ENCODE assay signal across 30 mouse cellular contexts in the genomic region with DNA sequence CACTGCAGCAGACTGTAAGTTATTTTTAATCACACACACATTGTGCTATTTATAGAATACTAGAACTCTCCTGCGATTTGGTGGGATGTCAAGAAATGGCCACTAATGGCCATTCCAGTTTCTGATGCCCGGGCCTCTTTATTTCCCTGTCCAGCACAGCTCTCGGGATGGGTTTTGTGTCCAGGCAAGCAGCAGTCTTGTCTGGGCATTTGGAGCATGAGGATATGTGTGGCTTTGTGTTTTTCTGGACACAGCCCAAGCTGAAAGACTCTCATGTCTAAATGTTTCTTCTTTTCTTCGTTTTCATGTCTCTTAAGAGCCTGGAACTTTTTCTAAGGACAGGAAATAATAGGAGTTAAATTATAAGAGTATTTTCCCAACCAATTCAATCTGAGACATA. TPM values are rescaled to one million over a fixed set of nuclear protein-coding genes. Genes with fewer than 3 reads are reported as not detected.
DNase-seq lines count a peak whose midpoint lies in the region; ATAC-seq and TF ChIP-seq lines count a peak whose summit lies in the region.
"Had no signal": no experiment of that assay in that cellular context is flagged by ENCODE, and none has a peak within 500 bp of the region (broad histone marks: within the 10 kb centered on the region; RNA-seq: fewer than 3 reads in every experiment).

No protein-coding gene starts in this region.

- H3K36me3 ChIP-seq in forebrain, embryonic 14.5 days (ENCODE audit: control insufficient read depth, insufficient read depth, low read length) = no peaks in the 10 kb centered on the region
- no peaks in the 10 kb centered on the region for H3K36me3 ChIP-seq in forebrain, embryonic 12.5 days (replicated peaks)
- no peaks in the 10 kb centered on the region for H3K36me3 ChIP-seq in heart, postnatal 0 days (replicated peaks; ENCODE audit: control insufficient read depth, insufficient read depth, low read length)
- no peaks in the 10 kb centered on the region for H3K36me3 ChIP-seq in heart, adult 2 months (ENCODE audit: control insufficient read depth, insufficient read depth, low read length)
- H3K36me3 ChIP-seq in lung, embryonic 14.5 days (ENCODE audit: insufficient read depth) = no peaks in the 10 kb centered on the region
- H3K36me3 ChIP-seq: limb, embryonic 10.5 days; limb, embryonic 15.5 days; liver, embryonic 13.5 days; neural tube, embryonic 15.5 days; stomach, embryonic 15.5 days had no signal

- peaks cover 5% of the 10 kb centered on the region for H3K4me1 ChIP-seq in forebrain, embryonic 14.5 days (ENCODE audit: control insufficient read depth, insufficient read depth, low read length)
- peaks cover 9% of the 10 kb centered on the region for H3K4me1 ChIP-seq in forebrain, embryonic 12.5 days
- peaks cover 22% of the 10 kb centered on the region for H3K4me1 ChIP-seq in heart, postnatal 0 days (ENCODE audit: control insufficient read depth, insufficient read depth)
- H3K4me1 ChIP-seq in heart, adult 2 months (ENCODE audit: control insufficient read depth, insufficient read depth, low read length) = peaks cover 1% of the 10 kb centered on the region
- no peaks in the 10 kb centered on the region for H3K4me1 ChIP-seq in lung, embryonic 14.5 days (ENCODE audit: insufficient read depth)
- H3K4me1 ChIP-seq in lung, adult 2 months (ENCODE audit: control insufficient read depth, insufficient read depth, low read length) = no peaks in the 10 kb centered on the region
- H3K4me1 ChIP-seq in olfactory bulb, adult 2 months (ENCODE audit: control insufficient read depth, insufficient read depth, low read length) = peaks cover 7% of the 10 kb centered on the region; the same call in 1 of the 2 replicates
- H3K4me1 ChIP-seq: limb, embryonic 10.5 days; limb, embryonic 15.5 days; liver, embryonic 13.5 days; neural tube, embryonic 15.5 days had no signal

- H3K9me3 ChIP-seq in forebrain, embryonic 14.5 days (replicated peaks; ENCODE audit: control insufficient read depth, low read length) = no peaks in the 10 kb centered on the region
- no peaks in the 10 kb centered on the region for H3K9me3 ChIP-seq in forebrain, embryonic 12.5 days
- H3K9me3 ChIP-seq in heart, postnatal 0 days (replicated peaks; ENCODE audit: control insufficient read depth, low read length) = no peaks in the 10 kb centered on the region
- no peaks in the 10 kb centered on the region for H3K9me3 ChIP-seq in lung, embryonic 14.5 days (ENCODE audit: low read depth, low read length)
- H3K9me3 ChIP-seq: limb, embryonic 10.5 days; limb, embryonic 15.5 days; liver, embryonic 13.5 days; neural tube, embryonic 15.5 days; stomach, embryonic 15.5 days had no signal

- no peak for TF ChIP-seq POLR2A in heart, adult 2 months (IDR thresholded peaks at IDR 0.05; ENCODE audit: insufficient read depth, low read depth, low read length)
- no peak for TF ChIP-seq POLR2A in lung, adult 2 months (IDR thresholded peaks at IDR 0.05; ENCODE audit: borderline replicate concordance, extremely low read depth, low read depth, low read length)
- TF ChIP-seq POLR2A in olfactory bulb, adult 2 months (IDR thresholded peaks at IDR 0.05; ENCODE audit: insufficient read depth, low read depth, low read length) = no peak

- no peak for TF ChIP-seq CTCF in heart, postnatal 0 days (IDR thresholded peaks at IDR 0.05; ENCODE audit: low read depth)
- TF ChIP-seq CTCF in heart, adult 2 months (IDR thresholded peaks at IDR 0.05) = no peak
- TF ChIP-seq CTCF in lung, embryonic 14.5 days (IDR thresholded peaks at IDR 0.05; ENCODE audit: low read depth) = no peak
- no peak for TF ChIP-seq CTCF in lung, adult 2 months (IDR thresholded peaks at IDR 0.05; ENCODE audit: insufficient read depth, low read length)
- no peak for TF ChIP-seq CTCF in olfactory bulb, adult 2 months (IDR thresholded peaks at IDR 0.05; ENCODE audit: insufficient read depth, low read depth, low read length)

- 59% methylated on average over 4 of the region's 4 CpGs for WGBS in forebrain, embryonic 14.5 days
- 74% methylated on average over 4 of the region's 4 CpGs for WGBS in forebrain, embryonic 12.5 days
- 34% methylated on average over 4 of the region's 4 CpGs for WGBS in heart, postnatal 0 days
- 17% methylated on average over 4 of the region's 4 CpGs for WGBS in heart, adult 2 months
- 53% methylated on average over 4 of the region's 4 CpGs for WGBS in lung, embryonic 14.5 days
- WGBS in lung, adult 2 months = 47% methylated on average over 4 of the region's 4 CpGs
- 16% methylated on average over 4 of the region's 4 CpGs for WGBS in olfactory bulb, adult 2 months

- no peaks in the 10 kb centered on the region for H3K27me3 ChIP-seq in forebrain, embryonic 14.5 days (replicated peaks; ENCODE audit: control insufficient read depth, insufficient read depth, low read length)
- no peaks in the 10 kb centered on the region for H3K27me3 ChIP-seq in forebrain, embryonic 12.5 days
- H3K27me3 ChIP-seq in heart, postnatal 0 days (ENCODE audit: control insufficient read depth, insufficient read depth, low read length) = no peaks in the 10 kb centered on the region
- no peaks in the 10 kb centered on the region for H3K27me3 ChIP-seq in heart, adult 2 months (ENCODE audit: control insufficient read depth, insufficient read depth, low read length)
- H3K27me3 ChIP-seq in lung, embryonic 14.5 days (ENCODE audit: insufficient read depth, low read length) = no peaks in the 10 kb centered on the region
- H3K27me3 ChIP-seq: limb, embryonic 15.5 days; liver, embryonic 13.5 days; neural tube, embryonic 15.5 days; stomach, embryonic 15.5 days had no signal

- ATAC-seq in forebrain, embryonic 14.5 days = no peak
- no peak for ATAC-seq in forebrain, embryonic 12.5 days (ENCODE audit: low FRiP score)
- ATAC-seq in heart, postnatal 0 days (ENCODE audit: insufficient read depth, low read depth) = no peak
- no peak for ATAC-seq in lung, embryonic 14.5 days (ENCODE audit: insufficient read depth)
- ATAC-seq: intestine, postnatal 0 days had no signal

- H3K4me2 ChIP-seq in forebrain, embryonic 14.5 days (ENCODE audit: low read length) = no peak overlapping the region
- no peak overlapping the region for H3K4me2 ChIP-seq in forebrain, embryonic 12.5 days
- no peak overlapping the region for H3K4me2 ChIP-seq in heart, postnatal 0 days (ENCODE audit: low read depth, low read length)
- H3K4me2 ChIP-seq in lung, embryonic 14.5 days = no peak overlapping the region
- H3K4me2 ChIP-seq: heart, embryonic 11.5 days; limb, embryonic 15.5 days; liver, embryonic 13.5 days; neural tube, embryonic 15.5 days; stomach, embryonic 15.5 days had no signal

- peak; percentile 17 for DNase-seq in forebrain, embryonic 14.5 days (ENCODE audit: low spot score)
- peak; percentile 44 for DNase-seq in heart, postnatal 0 days (ENCODE audit: low spot score)
- no peak for DNase-seq in heart, adult 2 months
- DNase-seq in lung, embryonic 14.5 days = peak; percentile 9
- DNase-seq in lung, adult 2 months = no peak
- DNase-seq: cerebellum, adult 11 months; cerebellum, adult 9-10 months; cerebellum, postnatal 36 days; heart, postnatal 36 days; kidney, adult 9 months; liver, embryonic 13.5 days; lung, adult 18-20 months; right cerebral cortex, postnatal 25 days; thymus, postnatal 14 days had no signal

- H3K79me2 ChIP-seq in heart, adult 2 months (replicated peaks; ENCODE audit: control insufficient read depth, insufficient read depth, low read length) = no peaks in the 10 kb centered on the region

- no peak for TF ChIP-seq EP300 in heart, postnatal 0 days (IDR thresholded peaks at IDR 0.05; ENCODE audit: low read depth)
- TF ChIP-seq EP300 in heart, adult 2 months (IDR thresholded peaks at IDR 0.05; ENCODE audit: insufficient read depth, low read depth, low read length) = no peak

- H3K9ac ChIP-seq in forebrain, embryonic 14.5 days (ENCODE audit: low read length) = no peak overlapping the region
- no peak overlapping the region for H3K9ac ChIP-seq in forebrain, embryonic 12.5 days
- H3K9ac ChIP-seq in heart, postnatal 0 days (replicated peaks; ENCODE audit: low read depth, low read length) = no peak overlapping the region
- H3K9ac ChIP-seq in heart, adult 2 months (ENCODE audit: low read depth, low read length) = no peak overlapping the region
- H3K9ac ChIP-seq in lung, embryonic 14.5 days = no peak overlapping the region
- H3K9ac ChIP-seq: limb, embryonic 15.5 days; liver, embryonic 13.5 days; neural tube, embryonic 15.5 days; stomach, embryonic 15.5 days had no signal

- H3K27ac ChIP-seq in forebrain, embryonic 14.5 days (ENCODE audit: low read depth, low read length) = no peak overlapping the region
- H3K27ac ChIP-seq in forebrain, embryonic 12.5 days = no peak overlapping the region
- H3K27ac ChIP-seq in heart, postnatal 0 days (ENCODE audit: low read depth) = peak overlapping the region; percentile 38; the same call in 1 of the 2 replicates
- no peak overlapping the region for H3K27ac ChIP-seq in heart, adult 2 months
- H3K27ac ChIP-seq in lung, embryonic 14.5 days (ENCODE audit: low read depth) = no peak overlapping the region
- 0 out of 2 replicates have a peak overlapping the region, but pooled peaks have one; percentile 44 for H3K27ac ChIP-seq in olfactory bulb, adult 2 months (ENCODE audit: insufficient read depth, low read depth, low read length)
- H3K27ac ChIP-seq: limb, embryonic 10.5 days; limb, embryonic 15.5 days; liver, embryonic 13.5 days; stomach, embryonic 15.5 days had no signal

- H3K4me3 ChIP-seq in forebrain, embryonic 14.5 days (ENCODE audit: low read depth, low read length) = no peak overlapping the region
- H3K4me3 ChIP-seq in forebrain, embryonic 12.5 days (replicated peaks) = no peak overlapping the region
- no peak overlapping the region for H3K4me3 ChIP-seq in heart, postnatal 0 days (ENCODE audit: low read depth, low read length)
- no peak overlapping the region for H3K4me3 ChIP-seq in heart, adult 2 months
- no peak overlapping the region for H3K4me3 ChIP-seq in lung, embryonic 14.5 days (ENCODE audit: low read depth, low read length)
- no peak overlapping the region for H3K4me3 ChIP-seq in lung, adult 2 months (replicated peaks; ENCODE audit: extremely low read depth, low read depth, low read length)
- no peak overlapping the region for H3K4me3 ChIP-seq in olfactory bulb, adult 2 months (ENCODE audit: insufficient read depth, low read depth, low read length)
- H3K4me3 ChIP-seq: limb, embryonic 10.5 days; limb, embryonic 15.5 days; liver, embryonic 13.5 days; neural tube, embryonic 15.5 days; stomach, embryonic 15.5 days had no signal

- intact Hi-C loops in heart, adult 2 months (cut with DNase I) = no loop called here

RNA-seq across cellular contexts. Expression of gene Tgm6, which starts 0.6 kb away (rescaled TPM):
- 0.17 and 0.21 TPM in 2 replicates for polyA plus RNA-seq in forebrain, embryonic 14.5 days (2014; fragmentation: Nextera tagmentation; extraction: Ambion mirVana)
- 0.06 TPM in 2 replicates for polyA plus RNA-seq in forebrain, embryonic 12.5 days (2016; fragmentation: Nextera tagmentation; extraction: Ambion mirVana)
- not detected in 2 replicates for total RNA-seq in heart, postnatal 0 days (2014; rRNA removed; ENCODE audit: low replicate concordance)
- polyA plus RNA-seq in heart, postnatal 0 days (2015; fragmentation: Nextera tagmentation; extraction: Ambion mirVana) = not detected in 2 replicates
- not detected for total RNA-seq in heart, adult 2 months (2021)
- not detected in 2 replicates for polyA plus RNA-seq in heart, adult 2 months (2012; rRNA removed)
- not detected in 2 replicates for polyA plus RNA-seq in lung, embryonic 14.5 days (2014; fragmentation: Nextera tagmentation; extraction: Ambion mirVana)
- not detected in 2 replicates for polyA plus RNA-seq in lung, adult 2 months (2012; rRNA removed)
- not detected in 2 replicates for polyA plus RNA-seq in olfactory bulb, adult 2 months (2012; ENCODE audit: insufficient read depth, insufficient read length, low replicate concordance, missing spikeins)
- total RNA-seq: adrenal gland, postnatal 10 days; CH12.LX; ES-E14; gastrocnemius, adult 8-10 months; gastrocnemius, postnatal 4 days; heart, postnatal 36 days had no signal
- polyA plus RNA-seq: C2C12; embryonic facial prominence, embryonic 11.5 days; heart, embryonic 11.5 days; intestine, postnatal 0 days; large intestine, adult 2 months; limb, embryonic 10.5 days; liver, embryonic 13.5 days; stomach, embryonic 15.5 days had no signal

Comparison
In these comparisons a context has a peak if more than half of its experiments do, and no peak if none do; other contexts are left out.
1. DNase-seq: peak in forebrain, embryonic 14.5 days (single experiment), heart, postnatal 0 days (single experiment) and lung, embryonic 14.5 days (single experiment); none in heart, adult 2 months (0 of 2) and lung, adult 2 months (single experiment).
2. H3K27ac ChIP-seq: peak in heart, postnatal 0 days (single experiment) and olfactory bulb, adult 2 months (single experiment); none in forebrain, embryonic 14.5 days (single experiment), forebrain, embryonic 12.5 days (single experiment), heart, adult 2 months (single experiment) and lung, embryonic 14.5 days (single experiment).